Mouse (Mus musculus) liver, postnatal 0 days (tissue): Measurements from ENCODE around the gene Kctd17. TPM values are rescaled to one million over a fixed set of nuclear protein-coding genes. Genes with fewer than 3 reads are reported as not detected.

ENCODE experiments used
- ATAC-seq: fragments of 200-750 bp; cut with Nextera tagmentation; 2 replicates; pipeline ENCODE4 v1.8.0; 2017; ENCODE audit warnings: mild to moderate bottlenecking, moderate library complexity
- DNase-seq: peaks from one replicate; pipeline ENCODE4 v3.0.0-alpha.2; 2016
- H3K27ac ChIP-seq: fragments of 300-500 bp; sonication (generic); 2 replicates; pipeline ENCODE4 v1.5.1; 2014; ENCODE audit warnings: antibody characterized with exemption, moderate library complexity, mild to moderate bottlenecking, low read depth
- H3K27me3 ChIP-seq: fragments of 300-500 bp; sonication (generic); 2 replicates; pipeline ENCODE4 v1.6.1; 2014; ENCODE audit warnings: low read length, control low read depth, mixed read lengths; ENCODE audit not compliant: insufficient read depth
- H3K36me3 ChIP-seq: fragments of 300-500 bp; sonication (generic); replicated peaks from 2 replicates; pipeline ENCODE4 v1.6.1; 2014; ENCODE audit warnings: mild to moderate bottlenecking, control low read depth, low read length, moderate library complexity, mixed read lengths; ENCODE audit not compliant: insufficient read depth
- H3K4me1 ChIP-seq: fragments of 300-500 bp; sonication (generic); 2 replicates; pipeline ENCODE4 v1.6.1; 2014; ENCODE audit warnings: antibody characterized with exemption, mild to moderate bottlenecking, control low read depth; ENCODE audit not compliant: insufficient read depth
- H3K4me2 ChIP-seq: fragments of 300-500 bp; sonication (generic); 2 replicates; pipeline ENCODE4 v1.6.1; 2014; ENCODE audit warnings: low read depth, mild to moderate bottlenecking, low read length, moderate library complexity, mixed read lengths
- H3K4me3 ChIP-seq: fragments of 300-500 bp; sonication (generic); 2 replicates; pipeline ENCODE4 v1.5.1; 2014; ENCODE audit warnings: low read depth, low read length
- H3K9ac ChIP-seq: fragments of 300-500 bp; sonication (generic); replicated peaks from 2 replicates; pipeline ENCODE4 v1.6.1; 2014; ENCODE audit warnings: mild to moderate bottlenecking, moderate library complexity
- H3K9me3 ChIP-seq: fragments of 300-500 bp; sonication (generic); 2 replicates; pipeline ENCODE4 v1.6.1; 2016; ENCODE audit warnings: mild to moderate bottlenecking, control low read depth, low read length, mixed read lengths
- CTCF ChIP-seq: sonication (generic); IDR thresholded peaks from 2 replicates; pipeline ENCODE4 v1.5.1; 2016; ENCODE audit warnings: antibody characterized with exemption, low read depth
- EP300 ChIP-seq: IDR thresholded peaks from 2 replicates; pipeline ENCODE4 v1.6.1; 2016; ENCODE audit warnings: antibody characterized with exemption, low read depth, mild to moderate bottlenecking
- WGBS: fragments of 180-500 bp; shearing (Covaris S2); extraction: QIAGEN DNeasy Blood & Tissue Kit; methylation state at CpG from one replicate; pipeline ENCODE4 v1.1.7; 2014; ENCODE audit not compliant: insufficient replicate concordance; 5-methylcytosine and 5-hydroxymethylcytosine counted together
- polyA plus RNA-seq: library from polyadenylated mRNA; unstranded; fragments of >200 nt; fragmentation: Nextera tagmentation; extraction: Ambion mirVana; gene quantifications from 2 replicates; pipeline ENCODE4 v1.2.1, GENCODE M21; 2015

Kctd17 gene
- polyA plus RNA-seq, 1 experiment from 2014 or later = 6.0 TPM

- 2% methylated on average over 22 of the region's 22 CpGs for WGBS
- TF ChIP-seq EP300 (no peak), CTCF (peak; percentile 96)
- peak overlapping the region; percentile 19 for H3K27ac ChIP-seq
These were observed 19.6 kb downstream of the Kctd17 start for GRCm38 (mm10) chr15:78447746-78448535.

GRCm38 (mm10) chr15:78449131-78449530 lies 20.8 kb downstream of the Kctd17 start:
- ATAC-seq = no peak
- WGBS = 32% methylated on average over 6 of the region's 6 CpGs
- Histone ChIP-seq H3K4me1 (peaks cover 17% of the 10 kb centered on the region), H3K4me2 (no peak overlapping the region), H3K9me3 (no peaks in the 10 kb centered on the region), H3K27me3 (no peaks in the 10 kb centered on the region), H3K36me3 (peaks cover 6% of the 10 kb centered on the region), H3K27ac (peak overlapping the region; percentile 19), H3K9ac (no peak overlapping the region), H3K4me3 (no peak overlapping the region)
- TF ChIP-seq EP300 = no peak
- TF ChIP-seq CTCF = no peak
- no peak for DNase-seq

More at GRCm38 (mm10) chr15:78447746-78448535, 19.6 kb downstream of the Kctd17 start:
- H3K9ac ChIP-seq = 0 out of 2 replicates have a peak overlapping the region, but pooled peaks have one; percentile 8
- H3K4me3 ChIP-seq = peak overlapping the region; percentile 35
- DNase-seq (peak; percentile 95), ATAC-seq (peak; percentile 53)
- H3K27me3 ChIP-seq = no peaks in the 10 kb centered on the region
- H3K9me3 ChIP-seq = no peaks in the 10 kb centered on the region
- H3K36me3 ChIP-seq = peaks cover 10% of the 10 kb centered on the region
- peak overlapping the region; percentile 68 for H3K4me2 ChIP-seq
- H3K4me1 ChIP-seq = peaks cover 17% of the 10 kb centered on the region

DNA sequence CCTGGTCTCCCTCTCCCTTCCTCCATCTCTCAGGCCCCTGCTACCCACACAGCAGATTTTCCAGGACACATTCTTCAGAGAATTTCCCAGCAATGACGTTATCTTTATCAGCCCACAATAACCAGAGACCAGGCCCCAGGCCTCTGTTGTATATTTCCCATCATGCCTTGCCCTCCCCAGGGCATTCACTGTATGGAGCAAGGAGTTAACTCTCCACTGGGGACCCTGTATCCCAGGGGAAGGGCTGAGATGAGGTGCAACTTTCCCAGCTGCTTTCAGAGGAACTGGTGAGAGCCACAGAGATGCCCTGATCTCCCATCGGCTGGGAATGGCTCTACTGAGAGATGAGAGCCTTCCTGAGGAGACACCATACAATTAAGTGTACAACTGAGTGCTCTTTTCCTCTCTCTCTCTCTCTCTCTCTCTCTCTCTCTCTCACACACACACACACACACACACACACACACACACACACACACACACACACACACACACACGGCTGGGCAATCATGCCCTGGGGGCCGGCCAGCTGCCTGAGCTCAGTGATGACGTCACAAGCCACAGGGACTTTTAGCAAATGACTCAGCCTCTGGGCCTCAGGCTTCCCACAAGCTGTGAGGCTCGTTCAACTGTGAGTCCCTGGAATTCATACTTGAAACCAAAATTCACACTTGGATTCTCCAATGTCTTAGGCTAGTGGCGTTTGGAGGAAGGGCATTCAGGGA lies 21.5 kb downstream of the Kctd17 start:
- peak overlapping the region; percentile 19 for H3K27ac ChIP-seq

DNA sequence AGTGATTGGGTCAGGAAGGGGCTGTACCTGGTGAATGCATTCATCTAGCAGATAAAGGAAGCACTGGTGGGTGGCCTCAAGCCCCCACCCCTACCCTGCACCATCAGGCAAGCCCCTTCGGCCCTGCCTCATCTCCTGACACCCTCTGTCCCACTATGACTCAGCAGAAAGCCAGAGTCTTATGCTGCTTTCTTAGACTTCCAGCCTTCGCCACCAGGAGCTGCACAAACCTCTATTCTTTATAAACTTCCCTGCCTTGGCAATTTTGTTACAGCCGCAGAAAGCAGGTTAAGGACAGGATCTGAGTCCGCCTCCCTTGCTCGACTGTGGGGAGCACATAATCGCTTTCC lies 22.0 kb downstream of the Kctd17 start:
- Histone ChIP-seq H3K9ac (no peak overlapping the region), H3K4me1 (peaks cover 17% of the 10 kb centered on the region), H3K4me3 (no peak overlapping the region), H3K27ac (0 out of 2 replicates have a peak overlapping the region, but pooled peaks have one; percentile 2), H3K4me2 (no peak overlapping the region), H3K9me3 (no peaks in the 10 kb centered on the region), H3K36me3 (peaks cover 6% of the 10 kb centered on the region), H3K27me3 (no peaks in the 10 kb centered on the region)
- TF ChIP-seq CTCF (0 out of 2 replicates have a peak, but pooled peaks have one; percentile 5), EP300 (no peak)
- WGBS = 75% methylated on average over 6 of the region's 6 CpGs
- ATAC-seq (peak; percentile 1; the same call in 1 of the 2 replicates), DNase-seq (no peak)

More for the DNA sequence above, 21.5 kb downstream of the Kctd17 start:
- Histone ChIP-seq H3K27me3 (no peaks in the 10 kb centered on the region), H3K36me3 (peaks cover 6% of the 10 kb centered on the region), H3K4me2 (no peak overlapping the region), H3K4me3 (no peak overlapping the region), H3K4me1 (peaks cover 17% of the 10 kb centered on the region), H3K9ac (no peak overlapping the region), H3K9me3 (no peaks in the 10 kb centered on the region)
- TF ChIP-seq EP300 = no peak
- no peak for TF ChIP-seq CTCF
- DNase-seq = peak; percentile 72
- 22% methylated on average over 7 of the region's 7 CpGs for WGBS
- ATAC-seq = peak; percentile 61

GRCm38 (mm10) chr15:78451201-78451600 lies 22.8 kb downstream of the Kctd17 start:
- Histone ChIP-seq H3K9ac (no peak overlapping the region), H3K27me3 (no peaks in the 10 kb centered on the region), H3K9me3 (no peaks in the 10 kb centered on the region), H3K4me1 (peaks cover 17% of the 10 kb centered on the region), H3K27ac (no peak overlapping the region), H3K4me3 (no peak overlapping the region), H3K36me3 (peaks cover 6% of the 10 kb centered on the region), H3K4me2 (no peak overlapping the region)
- no peak for TF ChIP-seq EP300
- no peak for TF ChIP-seq CTCF
- DNase-seq = no peak
- no peak for ATAC-seq
- 63% methylated on average over 2 of the region's 2 CpGs for WGBS

DNA sequence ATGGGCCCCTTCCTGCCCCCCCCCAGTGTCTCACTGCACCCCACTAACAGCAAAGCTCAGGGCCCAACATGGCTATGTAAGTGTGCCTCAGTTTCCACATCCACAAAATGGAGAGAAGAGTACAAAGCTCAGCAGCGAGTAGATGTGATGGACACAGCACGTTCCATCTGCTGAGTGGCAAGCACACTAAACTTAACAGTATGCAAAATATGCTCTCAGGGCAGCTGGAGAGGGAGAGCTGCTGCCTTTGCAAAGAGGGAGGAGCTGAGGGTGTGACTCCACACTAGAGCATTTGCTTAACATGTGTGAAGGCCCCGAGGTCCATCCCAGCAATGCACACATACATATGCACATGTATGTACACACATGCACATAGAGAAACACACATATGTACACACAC lies 24.6 kb downstream of the Kctd17 start:
- no peak for ATAC-seq
- TF ChIP-seq CTCF (no peak), EP300 (no peak)
- Histone ChIP-seq H3K4me1 (peaks cover 17% of the 10 kb centered on the region), H3K36me3 (peaks cover 6% of the 10 kb centered on the region; the same call in 1 of the 2 replicates), H3K9ac (no peak overlapping the region), H3K27ac (no peak overlapping the region), H3K4me2 (no peak overlapping the region), H3K4me3 (no peak overlapping the region), H3K9me3 (no peaks in the 10 kb centered on the region), H3K27me3 (no peaks in the 10 kb centered on the region)
- DNase-seq = no peak
- 71% methylated on average over 3 of the region's 3 CpGs for WGBS
